Mouse (Mus musculus) lung, adult 2 months (tissue): Measurements from ENCODE around the gene Adam19.

ENCODE experiments used
- CTCF ChIP-seq: fragments of 200-500 bp; IDR thresholded peaks from 2 replicates; pipeline ENCODE4 v1.5.1; 2011; ENCODE audit warnings: mild to moderate bottlenecking, low read length, control low read depth; ENCODE audit not compliant: insufficient read depth
- POLR2A ChIP-seq: fragments of 200-500 bp; IDR thresholded peaks from 2 replicates; pipeline ENCODE4 v1.6.1; 2011; ENCODE audit warnings: low read depth, mild to moderate bottlenecking, control low read depth, low read length, borderline replicate concordance; ENCODE audit errors: extremely low read depth

- TF ChIP-seq POLR2A: no peak
- no peak for TF ChIP-seq CTCF
These were observed 59.2 kb downstream of the Adam19 start for GRCm38 (mm10) chr11:46115011-46115410.
